Mouse (Mus musculus) monocyte, adult 5-6 weeks (primary cell): ENCODE results near the gene Mtch1. TPM values are rescaled to one million over a fixed set of nuclear protein-coding genes. Genes with fewer than 3 reads are reported as not detected.

Source experiments
- ATAC-seq: fragments of 153-309, 156-312 bp; replicated peaks from 2 replicates; pipeline ENCODE4 v1.8.0; 2017; ENCODE audit warnings: mild to moderate bottlenecking; ENCODE audit not compliant: low TSS enrichment, insufficient number of reproducible peaks, severe bottlenecking, poor library complexity, low FRiP score
- total RNA-seq: library from RNA; stranded (forward); fragments of 200-1000, 200-491, 200-594 nt; gene quantifications from 3 replicates; pipeline ENCODE4 v1.2.3, GENCODE M21; 2017

Mtch1 gene
- total RNA-seq, 1 experiment from 2014 or later, result 56.3 TPM

GRCm38 (mm10) chr17:29340406-29341261 lies 7.1 kb downstream of the Mtch1 start:
- no peak for ATAC-seq

- no peak for ATAC-seq
These were observed 8.5 kb downstream of the Mtch1 start for GRCm38 (mm10) chr17:29339170-29339768.

GRCm38 (mm10) chr17:29337979-29338823 lies 9.5 kb downstream of the Mtch1 start:
- ATAC-seq, result no peak

GRCm38 (mm10) chr17:29336266-29336990 lies 11.3 kb downstream of the Mtch1 start:
- no peak for ATAC-seq

- ATAC-seq, result no peak
These were observed 15.5 kb downstream of the Mtch1 start for GRCm38 (mm10) chr17:29332186-29332685.

- ATAC-seq, result no peak
These were observed 16.9 kb downstream of the Mtch1 start for GRCm38 (mm10) chr17:29330671-29331410.

GRCm38 (mm10) chr17:29330221-29330620 lies 17.5 kb downstream of the Mtch1 start:
- no peak for ATAC-seq

GRCm38 (mm10) chr17:29327691-29328090 lies 20.0 kb downstream of the Mtch1 start:
- ATAC-seq, result no peak

- ATAC-seq, result no peak
These were observed 20.9 kb downstream of the Mtch1 start for GRCm38 (mm10) chr17:29326531-29327529.

GRCm38 (mm10) chr17:29325831-29326230 lies 21.9 kb downstream of the Mtch1 start:
- ATAC-seq, result no peak

GRCm38 (mm10) chr17:29323625-29324024 lies 24.1 kb downstream of the Mtch1 start:
- ATAC-seq, result no peak

- no peak for ATAC-seq
These were observed 25.2 kb downstream of the Mtch1 start for GRCm38 (mm10) chr17:29322603-29322962.

- ATAC-seq, result no peak
These were observed 25.8 kb downstream of the Mtch1 start for GRCm38 (mm10) chr17:29321765-29322602.

GRCm38 (mm10) chr17:29319881-29320639 lies 27.7 kb downstream of the Mtch1 start:
- ATAC-seq, result no peak

- ATAC-seq, result 0 out of 2 replicates have a peak, but pooled peaks have one; percentile 15
These were observed 28.3 kb downstream of the Mtch1 start for GRCm38 (mm10) chr17:29319476-29319875.
